Mouse (Mus musculus) CH12.LX (cell line): Measurements from ENCODE around the gene Il6ra. TPM values are rescaled to one million over a fixed set of nuclear protein-coding genes. Genes with fewer than 3 reads are reported as not detected.

Source experiments
- DNase-seq: peaks from one replicate; pipeline ENCODE4 v3.0.0-alpha.2; 2013; ENCODE audit errors: extremely low read depth
- H3K27ac ChIP-seq: 2 replicates; pipeline ENCODE4 v1.5.1; 2012; ENCODE audit warnings: low read depth, mild to moderate bottlenecking, control low read depth, moderate library complexity; ENCODE audit not compliant: insufficient read depth
- H3K27me3 ChIP-seq: replicated peaks from 2 replicates; pipeline ENCODE3; 2012; ENCODE audit warnings: inconsistent platforms
- H3K36me3 ChIP-seq, 2 experiments: replicated peaks in 1 of 2; 2 replicates each; pipeline versions ENCODE3 to v1.6.1; 2012; ENCODE audit warnings: inconsistent platforms in 1 of 2, low read length in 1 of 2, mild to moderate bottlenecking in 1 of 2, mixed read lengths in 1 of 2, moderate library complexity in 1 of 2; ENCODE audit not compliant: control insufficient read depth in 1 of 2, insufficient read depth in 1 of 2
- H3K4me1 ChIP-seq, 2 experiments: 2 replicates each; pipeline ENCODE4 v1.6.1; 2012; ENCODE audit warnings: inconsistent platforms in 1 of 2, moderate library complexity in 1 of 2; ENCODE audit not compliant: insufficient read depth in 2 of 2, control insufficient read depth in 1 of 2
- H3K4me2 ChIP-seq: 2 replicates; pipeline ENCODE4 v1.6.1; 2012; ENCODE audit warnings: low read depth, mild to moderate bottlenecking, control low read depth; ENCODE audit not compliant: poor library complexity, insufficient read depth, severe bottlenecking
- H3K4me3 ChIP-seq, 3 experiments: fragments of 150-350 bp in 1 of 3; sonication (generic) in 1 of 3; replicated peaks in 1 of 3; 2 replicates each; pipeline versions ENCODE3 to v1.5.1; 2011 to 2012; ENCODE audit warnings: low read depth in 2 of 3, low read length in 2 of 3, mild to moderate bottlenecking in 2 of 3, moderate library complexity in 2 of 3, control low read depth in 1 of 3, improper control_type of control experiment in 1 of 3, inconsistent platforms in 1 of 3, mixed read lengths in 1 of 3; ENCODE audit not compliant: poor library complexity in 1 of 3
- H3K79me2 ChIP-seq: replicated peaks from 2 replicates; pipeline ENCODE4 v1.6.1; 2012; ENCODE audit warnings: mild to moderate bottlenecking, moderate library complexity; ENCODE audit not compliant: control insufficient read depth, poor library complexity, insufficient read depth, severe bottlenecking; ENCODE audit errors: extremely low read depth
- H3K9ac ChIP-seq: 2 replicates; pipeline ENCODE4 v1.6.1; 2012; ENCODE audit warnings: low read depth, mild to moderate bottlenecking, control low read depth, moderate library complexity; ENCODE audit not compliant: insufficient read depth
- H3K9me3 ChIP-seq: replicated peaks from 2 replicates; pipeline ENCODE3; 2012; ENCODE audit warnings: low read length, inconsistent platforms, mixed read lengths
- BHLHE40 ChIP-seq: IDR thresholded peaks from 2 replicates; pipeline ENCODE4 v1.6.1; 2011; ENCODE audit warnings: mild to moderate bottlenecking, low read depth, low read length, improper control_type of control experiment
- CHD1 ChIP-seq: IDR thresholded peaks from 2 replicates; pipeline ENCODE4 v1.6.1; 2012; ENCODE audit warnings: low read depth, low read length, improper control_type of control experiment, inconsistent platforms
- CHD2 ChIP-seq: IDR thresholded peaks from 2 replicates; pipeline ENCODE4 v1.6.1; 2011; ENCODE audit warnings: low read length, improper control_type of control experiment
- CTCF ChIP-seq, 2 experiments: IDR thresholded peaks in 1 of 2; conservative IDR thresholded peaks in 1 of 2; 2 replicates each; pipeline ENCODE4 v1.5.1; 2011 to 2012; ENCODE audit warnings: low read depth in 2 of 2, low read length in 2 of 2, improper control_type of control experiment in 1 of 2, inconsistent platforms in 1 of 2, mild to moderate bottlenecking in 1 of 2, moderate library complexity in 1 of 2
- E2F4 ChIP-seq: IDR thresholded peaks from 2 replicates; pipeline ENCODE4 v1.6.1; 2011; ENCODE audit warnings: low read depth, low read length, improper control_type of control experiment; ENCODE audit not compliant: insufficient replicate concordance
- ELF1 ChIP-seq: IDR thresholded peaks from 2 replicates; pipeline ENCODE4 v1.6.1; 2014; ENCODE audit warnings: low read depth, mild to moderate bottlenecking, inconsistent platforms, low read length, improper control_type of control experiment
- EP300 ChIP-seq: IDR thresholded peaks from 2 replicates; pipeline ENCODE4 v1.6.1; 2011; ENCODE audit warnings: low read length, improper control_type of control experiment
- ETS1 ChIP-seq: conservative IDR thresholded peaks from 2 replicates; pipeline ENCODE4 v1.6.1; 2012; ENCODE audit warnings: low read depth, mild to moderate bottlenecking, inconsistent platforms, low read length, improper control_type of control experiment, moderate library complexity
- GABPA ChIP-seq: IDR thresholded peaks from 2 replicates; pipeline ENCODE4 v1.6.1; 2012; ENCODE audit warnings: low read depth, low read length, improper control_type of control experiment, inconsistent platforms; ENCODE audit not compliant: insufficient replicate concordance
- HCFC1 ChIP-seq: IDR thresholded peaks from 2 replicates; pipeline ENCODE4 v1.6.1; 2012; ENCODE audit warnings: low read depth, mild to moderate bottlenecking, inconsistent platforms, low read length, improper control_type of control experiment
- IRF4 ChIP-seq: IDR thresholded peaks from 2 replicates; pipeline ENCODE4 v1.6.1; 2014; ENCODE audit warnings: low read depth, mild to moderate bottlenecking, inconsistent platforms, low read length, improper control_type of control experiment
- JUN ChIP-seq: IDR thresholded peaks from 2 replicates; pipeline ENCODE4 v1.6.1; 2011; ENCODE audit warnings: low read depth, mild to moderate bottlenecking, low read length, improper control_type of control experiment, moderate library complexity; ENCODE audit not compliant: insufficient read depth
- JUND ChIP-seq: conservative IDR thresholded peaks from 2 replicates; pipeline ENCODE4 v1.6.1; 2011; ENCODE audit warnings: low read depth, low read length, improper control_type of control experiment
- KAT2A ChIP-seq: IDR thresholded peaks from 2 replicates; pipeline ENCODE4 v1.6.1; 2012; ENCODE audit warnings: low read length, improper control_type of control experiment, inconsistent platforms; ENCODE audit not compliant: insufficient replicate concordance
- MAFK ChIP-seq: IDR thresholded peaks from 2 replicates; pipeline ENCODE4 v1.6.1; 2011; ENCODE audit warnings: low read length, improper control_type of control experiment; ENCODE audit not compliant: insufficient replicate concordance
- MAX ChIP-seq: IDR thresholded peaks from 2 replicates; pipeline ENCODE4 v1.6.1; 2011; ENCODE audit warnings: low read length, improper control_type of control experiment
- MAZ ChIP-seq: IDR thresholded peaks from 2 replicates; pipeline ENCODE4 v1.6.1; 2012; ENCODE audit warnings: low read depth, mild to moderate bottlenecking, inconsistent platforms, low read length, improper control_type of control experiment, moderate library complexity
- MEF2A ChIP-seq: IDR thresholded peaks from 2 replicates; pipeline ENCODE4 v1.6.1; 2014; ENCODE audit warnings: low read depth, mild to moderate bottlenecking, inconsistent platforms, low read length, improper control_type of control experiment, borderline replicate concordance
- MXI1 ChIP-seq: IDR thresholded peaks from 2 replicates; pipeline ENCODE4 v1.6.1; 2011; ENCODE audit warnings: mild to moderate bottlenecking, low read depth, low read length, improper control_type of control experiment
- MYC ChIP-seq: IDR thresholded peaks from 2 replicates; pipeline ENCODE4 v1.6.1; 2011; ENCODE audit warnings: low read depth, mild to moderate bottlenecking, improper control_type of control experiment, low read length
- NELFE ChIP-seq: IDR thresholded peaks from 2 replicates; pipeline ENCODE4 v1.6.1; 2011; ENCODE audit warnings: low read depth, low read length, improper control_type of control experiment
- NRF1 ChIP-seq: IDR thresholded peaks from 2 replicates; pipeline ENCODE4 v1.6.1; 2014; ENCODE audit warnings: low read depth, mild to moderate bottlenecking, inconsistent platforms, low read length, improper control_type of control experiment, moderate library complexity
- PAX5 ChIP-seq: IDR thresholded peaks from 2 replicates; pipeline ENCODE4 v1.6.1; 2012; ENCODE audit warnings: low read length, inconsistent platforms, mixed read lengths
- POLR2A ChIP-seq: IDR thresholded peaks from 2 replicates; pipeline ENCODE4 v1.6.1; 2011; ENCODE audit warnings: low read depth, mild to moderate bottlenecking, improper control_type of control experiment, low read length
- POLR2AphosphoS2 ChIP-seq: IDR thresholded peaks from 2 replicates; pipeline ENCODE4 v1.6.1; 2011; ENCODE audit warnings: low read depth, low read length, improper control_type of control experiment
- RAD21 ChIP-seq: IDR thresholded peaks from 2 replicates; pipeline ENCODE4 v1.6.1; 2011; ENCODE audit warnings: low read depth, mild to moderate bottlenecking, low read length, improper control_type of control experiment, moderate library complexity
- RCOR1 ChIP-seq: conservative IDR thresholded peaks from 2 replicates; pipeline ENCODE4 v1.6.1; 2012; ENCODE audit warnings: low read depth, mild to moderate bottlenecking, inconsistent platforms, low read length, improper control_type of control experiment
- SIN3A ChIP-seq: IDR thresholded peaks from 2 replicates; pipeline ENCODE4 v1.6.1; 2012; ENCODE audit warnings: low read length, improper control_type of control experiment, inconsistent platforms
- SMC3 ChIP-seq: IDR thresholded peaks from 2 replicates; pipeline ENCODE4 v1.6.1; 2011; ENCODE audit warnings: low read depth, low read length, improper control_type of control experiment
- TBP ChIP-seq: conservative IDR thresholded peaks from 2 replicates; pipeline ENCODE4 v1.6.1; 2011; ENCODE audit warnings: low read depth, low read length, improper control_type of control experiment
- TCF12 ChIP-seq: IDR thresholded peaks from 2 replicates; pipeline ENCODE4 v1.6.1; 2014; ENCODE audit warnings: low read depth, mild to moderate bottlenecking, inconsistent platforms, low read length, improper control_type of control experiment
- UBTF ChIP-seq: IDR thresholded peaks from 2 replicates; pipeline ENCODE4 v1.6.1; 2012; ENCODE audit warnings: low read depth, mild to moderate bottlenecking, inconsistent platforms, low read length, improper control_type of control experiment, moderate library complexity
- USF1 ChIP-seq: IDR thresholded peaks from 2 replicates; pipeline ENCODE4 v1.6.1; 2014; ENCODE audit warnings: low read depth, mild to moderate bottlenecking, inconsistent platforms, low read length, improper control_type of control experiment
- USF2 ChIP-seq: conservative IDR thresholded peaks from 2 replicates; pipeline ENCODE4 v1.6.1; 2011; ENCODE audit warnings: low read depth, low read length, improper control_type of control experiment
- ZC3H11A ChIP-seq: IDR thresholded peaks from 2 replicates; pipeline ENCODE4 v1.6.1; 2012; ENCODE audit warnings: low read depth, mild to moderate bottlenecking, inconsistent platforms, low read length, improper control_type of control experiment
- ZKSCAN1 ChIP-seq: IDR thresholded peaks from 2 replicates; pipeline ENCODE4 v1.6.1; 2012; ENCODE audit warnings: low read depth, inconsistent platforms, low read length, improper control_type of control experiment, borderline replicate concordance
- ZMIZ1 ChIP-seq: IDR thresholded peaks from 2 replicates; pipeline ENCODE4 v1.6.1; 2012; ENCODE audit warnings: low read depth, mild to moderate bottlenecking, inconsistent platforms, low read length, improper control_type of control experiment
- ZNF384 ChIP-seq: IDR thresholded peaks from 2 replicates; pipeline ENCODE4 v1.6.1; 2012; ENCODE audit warnings: low read depth, low read length, improper control_type of control experiment, inconsistent platforms
- dilution Hi-C: fragments of 300-500 bp; cut with MboI; formaldehyde crosslinking; loops from 2 replicates; pipeline ENCODE4 v1.14.3; 2020; ENCODE audit warnings: low sequenced_read_pairs; ENCODE audit not compliant: extremely low pct_unique_long_range_greater_than_20kb, extremely low pct_ligation_motif_present
- in situ Hi-C: fragments of 300-500 bp; cut with MboI; formaldehyde crosslinking; loops from 3 replicates; pipeline ENCODE4 v1.14.3; 2019; ENCODE audit warnings: low sequenced_read_pairs, low pct_ligation_motif_present, low pct_unique_long_range_greater_than_20kb, mixed read lengths
- polyA plus RNA-seq: library from polyadenylated mRNA; unstranded; fragments of >175 nt; gene quantifications from 2 replicates; pipeline ENCODE4 v1.2.1, GENCODE M21; 2012; ENCODE audit warnings: low read depth; ENCODE audit not compliant: insufficient read length
- total RNA-seq, 2 experiments: library from RNA; depleted of rRNA; stranded (reverse); fragments of 300-350 nt in 1 of 2; fragments of >200 nt in 1 of 2; gene quantifications; 2 replicates each; pipeline ENCODE4 v1.2.3; 2012 to 2014

Il6ra gene
- total and polyA plus RNA-seq, 3 experiments: 1.4 to 4.8 (median 1.6) TPM

DNA sequence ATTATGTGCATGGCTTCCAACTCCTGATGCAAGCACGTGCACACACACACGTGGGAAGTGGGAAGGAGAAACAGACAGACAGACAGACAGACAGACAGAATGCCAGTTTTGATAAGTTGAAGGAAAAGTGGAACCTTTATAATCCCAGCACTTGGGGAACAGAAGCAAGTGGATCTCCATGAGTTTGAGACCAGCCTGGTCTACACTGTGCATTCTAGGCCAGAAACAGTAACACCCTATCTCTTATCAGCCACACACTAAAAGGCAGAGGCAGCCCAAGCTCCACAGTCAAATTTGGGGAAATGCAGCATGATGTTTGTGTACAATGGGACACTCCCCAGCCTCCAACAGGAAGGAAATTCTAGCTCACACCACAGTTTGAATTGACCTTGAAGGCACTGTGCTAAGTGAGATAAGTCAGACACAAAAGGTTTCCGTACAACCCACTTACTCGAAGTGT lies 29.4 kb downstream of the Il6ra start:
- Histone ChIP-seq H3K27me3 (no peaks in the 10 kb centered on the region), H3K4me3 (no peak overlapping the region), H3K36me3 (peaks cover 3 to 15% of the 10 kb centered on the region in 2 experiments), H3K27ac (peak overlapping the region; percentile 94), H3K9me3 (no peaks in the 10 kb centered on the region), H3K4me2 (peak overlapping the region; percentile 31), H3K9ac (no peak overlapping the region), H3K4me1 (peaks cover 42 to 88% of the 10 kb centered on the region in 2 experiments), H3K79me2 (no peaks in the 10 kb centered on the region)
- DNase-seq: peak; percentile 76
- in situ Hi-C loops (no loop called here), dilution Hi-C loops (no loop called here)
- TF ChIP-seq MAFK: 0 out of 2 replicates have a peak, but pooled peaks have one; percentile 25
- TF ChIP-seq USF1: no peak
- TF ChIP-seq E2F4: no peak
- no peak for TF ChIP-seq POLR2A
- TF ChIP-seq BHLHE40: peak; percentile 80
- TF ChIP-seq CTCF (conservative IDR thresholded peaks at IDR 0.05 in 1 of 2, IDR thresholded peaks at IDR 0.05 in 1 of 2; ENCODE audit: low read depth in 2 of 2, low read length in 2 of 2): no peak
- TF ChIP-seq USF2: no peak
- TF ChIP-seq TCF12: peak; percentile 73
- TF ChIP-seq ZNF384: peak; percentile 42
- 0 out of 2 replicates have a peak, but pooled peaks have one; percentile 26 for TF ChIP-seq TBP
- TF ChIP-seq MYC: peak; percentile 86
- TF ChIP-seq PAX5: no peak
- TF ChIP-seq ETS1: peak; percentile 84
- no peak for TF ChIP-seq NRF1
- TF ChIP-seq KAT2A: no peak
- TF ChIP-seq JUN: no peak
- no peak for TF ChIP-seq CHD1
- TF ChIP-seq MAX: peak; percentile 68
- peak; percentile 52; the same call in 1 of the 2 replicates for TF ChIP-seq EP300
- TF ChIP-seq JUND: 0 out of 2 replicates have a peak, but pooled peaks have one; percentile 20
- no peak for TF ChIP-seq UBTF
- TF ChIP-seq GABPA: no peak
- TF ChIP-seq CHD2: no peak
- TF ChIP-seq SMC3: no peak
- no peak; the same call in 1 of the 2 replicates for TF ChIP-seq HCFC1
- TF ChIP-seq RAD21: no peak; the same call in 1 of the 2 replicates
- TF ChIP-seq ELF1: peak; percentile 52; the same call in 1 of the 2 replicates
- peak; percentile 73 for TF ChIP-seq IRF4
- TF ChIP-seq MEF2A: 0 out of 2 replicates have a peak, but pooled peaks have one; percentile 46
- TF ChIP-seq ZMIZ1: 0 out of 2 replicates have a peak, but pooled peaks have one; percentile 45
- no peak for TF ChIP-seq NELFE
- TF ChIP-seq ZC3H11A: no peak
- TF ChIP-seq ZKSCAN1: peak; percentile 14; the same call in 1 of the 2 replicates
- 0 out of 2 replicates have a peak, but pooled peaks have one; percentile 20 for TF ChIP-seq RCOR1
- TF ChIP-seq MAZ: 0 out of 2 replicates have a peak, but pooled peaks have one; percentile 3
- TF ChIP-seq SIN3A: peak; percentile 61; the same call in 1 of the 2 replicates
- peak; percentile 45; the same call in 1 of the 2 replicates for TF ChIP-seq POLR2AphosphoS2
- peak; percentile 65; the same call in 1 of the 2 replicates for TF ChIP-seq MXI1
